Mouse (Mus musculus) thymus, adult 2 months (tissue): ENCODE measurements around the gene Rpf2.

Source experiments
- CTCF ChIP-seq: fragments of 200-500 bp; IDR thresholded peaks from 2 replicates; pipeline ENCODE4 v1.5.1; 2012; ENCODE audit warnings: mild to moderate bottlenecking, control low read depth, low read length, moderate library complexity, borderline replicate concordance; ENCODE audit not compliant: control insufficient read depth, poor library complexity, insufficient read depth; ENCODE audit errors: extremely low read depth
- POLR2A ChIP-seq: fragments of 200-500 bp; IDR thresholded peaks from 2 replicates; pipeline ENCODE4 v1.6.1; 2012; ENCODE audit warnings: mild to moderate bottlenecking, low read length, control low read depth, moderate library complexity; ENCODE audit not compliant: control insufficient read depth, poor library complexity, insufficient read depth; ENCODE audit errors: extremely low read depth

GRCm38 (mm10) chr10:40218874-40219273, 28.0 kb downstream of the Rpf2 start:
- TF ChIP-seq CTCF (no peak), POLR2A (no peak)
